Mouse (Mus musculus) liver, embryonic 14.5 days (tissue): ENCODE results near the gene Slc28a2. TPM values are rescaled to one million over a fixed set of nuclear protein-coding genes. Genes with fewer than 3 reads are reported as not detected.
"Not testable (repeated sequence)": the region's sequence is repeated elsewhere in the genome, so short reads cannot be mapped to it uniquely, and the experiment has no call there.

Experiments
- ATAC-seq: fragments of 200-750 bp; cut with Nextera tagmentation; 2 replicates; pipeline ENCODE4 v1.8.0; 2017; ENCODE audit warnings: moderate number of reproducible peaks, mild to moderate bottlenecking, moderate library complexity; ENCODE audit not compliant: insufficient read depth
- DNase-seq, 3 experiments: peaks; one replicate each; pipeline ENCODE4 v3.0.0-alpha.2; 2012 to 2013; ENCODE audit warnings: low read depth in 3 of 3, low spot score in 3 of 3
- H3K27ac ChIP-seq: fragments of 300-500 bp; sonication (generic); 2 replicates; pipeline ENCODE4 v1.5.1; 2014; ENCODE audit warnings: moderate library complexity, mild to moderate bottlenecking, control low read depth, inconsistent platforms
- H3K27me3 ChIP-seq: fragments of 300-500 bp; sonication (generic); 2 replicates; pipeline ENCODE4 v1.6.1; 2014; ENCODE audit warnings: mild to moderate bottlenecking, low read length, moderate library complexity; ENCODE audit not compliant: control insufficient read depth, insufficient read depth
- H3K36me3 ChIP-seq: fragments of 300-500 bp; sonication (generic); replicated peaks from 2 replicates; pipeline ENCODE4 v1.6.1; 2014; ENCODE audit warnings: low read depth; ENCODE audit not compliant: control insufficient read depth, insufficient read depth
- H3K4me1 ChIP-seq, 2 experiments: fragments of 200-500 bp in 1 of 2; fragments of 300-500 bp in 1 of 2; sonication (generic) in 1 of 2; replicated peaks; 2 replicates each; pipeline ENCODE4 v1.6.1; 2012 to 2014; ENCODE audit warnings: antibody characterized with exemption in 1 of 2, inconsistent platforms in 1 of 2, low read length in 1 of 2; ENCODE audit not compliant: control insufficient read depth in 2 of 2, insufficient read depth in 2 of 2
- H3K4me2 ChIP-seq: fragments of 300-500 bp; sonication (generic); 2 replicates; pipeline ENCODE4 v1.6.1; 2014; ENCODE audit warnings: low read depth, mild to moderate bottlenecking, control low read depth, moderate library complexity
- H3K4me3 ChIP-seq, 2 experiments: fragments of 200-500 bp in 1 of 2; fragments of 300-500 bp in 1 of 2; sonication (generic) in 1 of 2; 2 replicates each; pipeline ENCODE4 v1.5.1; 2012 to 2014; ENCODE audit warnings: low read depth in 2 of 2, low read length in 2 of 2, mild to moderate bottlenecking in 2 of 2, control low read depth in 1 of 2, inconsistent platforms in 1 of 2, moderate library complexity in 1 of 2; ENCODE audit not compliant: insufficient read depth in 1 of 2
- H3K9ac ChIP-seq: fragments of 300-500 bp; sonication (generic); replicated peaks from 2 replicates; pipeline ENCODE4 v1.6.1; 2014; ENCODE audit warnings: mild to moderate bottlenecking, control low read depth, moderate library complexity
- H3K9me3 ChIP-seq: fragments of 300-500 bp; sonication (generic); 2 replicates; pipeline ENCODE4 v1.6.1; 2016; ENCODE audit warnings: low read length, mixed read lengths; ENCODE audit not compliant: control insufficient read depth
- CTCF ChIP-seq: IDR thresholded peaks from 2 replicates; pipeline ENCODE4 v1.5.1; 2016; ENCODE audit warnings: antibody characterized with exemption, low read depth, control low read depth
- EP300 ChIP-seq: IDR thresholded peaks from 2 replicates; pipeline ENCODE4 v1.6.1; 2016; ENCODE audit warnings: antibody characterized with exemption, low read depth
- WGBS: fragments of 180-500 bp; shearing (Covaris S2); extraction: QIAGEN DNeasy Blood & Tissue Kit; methylation state at CpG from one replicate; pipeline ENCODE4 v1.1.7; 2014; ENCODE audit not compliant: insufficient replicate concordance; 5-methylcytosine and 5-hydroxymethylcytosine counted together
- polyA plus RNA-seq, 2 experiments: library from polyadenylated mRNA; depleted of rRNA in 1 of 2; stranded (reverse) in 1 of 2; unstranded in 1 of 2; fragments of >200 nt; fragmentation: Nextera tagmentation in 1 of 2; extraction: Ambion mirVana in 1 of 2; gene quantifications; 2 replicates each; pipeline versions ENCODE4 v1.2.1 to v1.2.3; 2012 to 2014

The Slc28a2 gene
- polyA plus RNA-seq (2012; rRNA removed) = 0.31 and 0.45 TPM in 2 replicates
- polyA plus RNA-seq (2014; fragmentation: Nextera tagmentation; extraction: Ambion mirVana) = 0.77 and 0.86 TPM in 2 replicates

DNA sequence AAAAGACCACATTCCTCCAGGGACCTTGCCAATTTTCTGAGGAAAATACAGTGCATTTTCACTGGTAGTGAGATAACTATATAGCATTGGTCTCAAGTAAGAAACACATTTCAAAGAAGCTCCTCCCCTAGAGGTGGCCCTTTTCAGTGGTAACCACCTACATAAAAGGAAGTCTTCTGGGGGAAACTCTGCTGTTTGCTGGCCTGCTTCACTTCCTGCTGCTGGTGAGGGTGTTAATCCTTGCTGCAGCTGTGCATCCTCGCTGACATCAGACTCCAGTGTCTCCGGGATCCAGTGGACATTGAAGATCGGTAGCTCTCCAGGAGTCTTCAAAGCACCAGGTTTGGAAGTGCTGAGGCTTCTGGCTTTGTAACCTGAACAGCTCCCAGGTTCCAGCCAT, at the start of gene Slc28a2:
TSS of gene Slc28a2 (plus strand) at position 278 of the 400 bp plus-strand sequence.
- not testable (repeated sequence) for H3K4me1 ChIP-seq, DNase-seq, H3K4me3 ChIP-seq, H3K9ac ChIP-seq, H3K27me3 ChIP-seq, H3K36me3 ChIP-seq, H3K27ac ChIP-seq, ATAC-seq, H3K4me2 ChIP-seq, H3K9me3 ChIP-seq
- 17% methylated on average over 3 of the region's 3 CpGs for WGBS

DNA sequence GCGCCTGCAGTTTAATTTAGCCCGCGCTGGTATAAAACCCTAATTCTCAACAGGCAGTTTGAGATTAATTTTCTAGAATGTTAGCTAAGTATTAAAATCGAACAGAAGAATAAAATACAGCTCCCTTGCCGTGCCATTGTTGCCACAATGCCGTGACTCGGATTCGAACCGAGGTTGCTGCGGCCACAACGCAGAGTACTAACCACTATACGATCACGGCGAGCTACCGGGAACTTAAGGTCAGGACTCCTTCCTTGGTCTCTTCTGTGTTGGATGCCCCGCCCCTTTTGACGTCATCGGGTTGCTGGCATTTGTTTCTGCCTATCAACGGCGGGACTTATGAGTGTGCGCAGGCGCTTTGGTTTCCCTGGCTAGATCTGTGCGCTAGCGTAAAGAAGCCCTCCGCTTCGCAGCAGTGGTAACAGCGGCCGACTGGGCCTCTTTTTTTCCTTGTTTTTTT, 49.0 kb upstream of the Slc28a2 start:
- no peaks in the 10 kb centered on the region for H3K9me3 ChIP-seq
- TF ChIP-seq EP300 (0 out of 2 replicates have a peak, but pooled peaks have one; percentile 7), CTCF (no peak)
- under 1% methylated on average over 28 of the region's 28 CpGs for WGBS
- H3K4me3 ChIP-seq = peak overlapping the region; percentile 79 to 100
- H3K36me3 ChIP-seq = no peaks in the 10 kb centered on the region
- peak overlapping the region; percentile 75 for H3K27ac ChIP-seq
- H3K4me1 ChIP-seq = peaks cover 2 to 12% of the 10 kb centered on the region in 2 experiments; a peak in 3 of 4 replicates
- DNase-seq = peak; percentile 93 to 94 (median 94)
- H3K9ac ChIP-seq = peak overlapping the region; percentile 88
- H3K27me3 ChIP-seq = no peaks in the 10 kb centered on the region
- H3K4me2 ChIP-seq = peak overlapping the region; percentile 87
- peak; percentile 85 for ATAC-seq

DNA sequence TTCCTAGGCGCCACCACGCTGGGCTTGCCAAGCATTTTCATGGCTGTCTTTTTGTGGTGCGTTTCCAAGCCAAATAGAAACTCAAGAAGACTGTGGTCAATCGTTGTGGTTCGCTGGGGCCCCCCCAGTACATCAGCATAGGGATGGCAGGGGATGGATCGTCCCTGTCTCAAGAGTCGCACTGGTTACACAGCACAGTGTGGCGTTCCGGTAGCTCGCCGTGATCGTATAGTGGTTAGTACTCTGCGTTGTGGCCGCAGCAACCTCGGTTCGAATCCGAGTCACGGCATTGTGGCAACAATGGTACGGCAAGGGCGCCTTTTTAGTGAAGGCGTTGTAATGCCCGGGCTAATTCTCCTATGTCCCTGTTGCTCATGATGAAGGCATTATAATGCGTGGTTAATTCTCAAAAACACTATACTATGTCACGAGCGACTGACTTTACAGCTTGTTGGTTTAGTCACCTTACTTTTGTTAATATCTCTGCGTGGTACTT, 48.5 kb upstream of the Slc28a2 start:
- no peak for TF ChIP-seq CTCF
- TF ChIP-seq EP300 = 0 out of 2 replicates have a peak, but pooled peaks have one; percentile 5
- H3K27me3 ChIP-seq = no peaks in the 10 kb centered on the region
- peak; percentile 80 for ATAC-seq
- H3K36me3 ChIP-seq = no peaks in the 10 kb centered on the region
- WGBS = under 1% methylated on average over 26 of the region's 26 CpGs
- H3K9ac ChIP-seq = peak overlapping the region; percentile 88
- peak; percentile 70 to 75 (median 73) for DNase-seq
- H3K4me3 ChIP-seq = peak overlapping the region; percentile 79 to 100
- peaks cover 2 to 12% of the 10 kb centered on the region in 2 experiments; a peak in 3 of 4 replicates for H3K4me1 ChIP-seq
- no peaks in the 10 kb centered on the region for H3K9me3 ChIP-seq
- peak overlapping the region; percentile 87 for H3K4me2 ChIP-seq
- H3K27ac ChIP-seq = peak overlapping the region; percentile 75

DNA sequence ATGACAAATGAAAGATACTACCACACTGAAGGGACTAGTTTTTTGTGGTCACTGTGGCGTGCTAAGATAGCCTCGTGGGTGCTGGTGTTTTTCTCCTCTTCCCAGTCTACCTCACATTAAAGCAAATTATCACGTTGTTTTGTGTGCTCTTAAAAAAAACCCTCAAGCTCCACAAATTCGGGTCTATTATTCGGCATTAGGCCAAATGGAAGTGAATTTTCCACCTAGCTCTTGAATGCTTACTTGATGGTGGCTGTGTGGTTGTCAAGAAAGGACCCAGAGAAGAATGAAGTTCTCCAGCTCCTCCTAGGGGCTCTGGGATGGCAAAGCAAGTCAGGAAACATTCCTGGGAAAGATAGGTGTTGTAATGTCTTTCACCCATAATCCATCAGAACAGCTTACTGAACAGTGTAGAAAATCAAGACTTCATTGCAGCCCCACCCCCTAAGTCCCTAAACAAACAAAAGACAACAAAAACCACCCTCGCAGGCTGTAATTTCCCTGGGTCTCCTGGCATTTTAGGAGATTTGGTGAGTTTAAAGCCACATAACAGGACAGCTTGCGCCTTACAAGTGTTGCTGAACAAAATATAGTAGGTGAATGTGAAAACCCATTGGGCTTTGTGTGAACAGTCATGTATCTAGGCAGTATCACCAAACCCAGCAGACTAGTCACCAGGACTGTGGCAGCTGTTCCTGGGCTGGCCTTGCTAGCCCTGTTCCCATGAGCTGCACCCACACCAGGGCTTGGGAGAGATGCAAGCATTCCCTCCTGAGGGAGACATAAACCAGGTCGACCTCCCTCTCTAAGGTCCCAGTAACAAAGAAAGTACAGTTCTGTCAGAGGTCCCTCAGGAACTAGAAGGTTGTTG, 47.6 kb upstream of the Slc28a2 start:
- no peaks in the 10 kb centered on the region for H3K9me3 ChIP-seq
- peak overlapping the region; percentile 79 to 100 for H3K4me3 ChIP-seq
- H3K4me2 ChIP-seq = peak overlapping the region; percentile 87
- ATAC-seq (no peak), DNase-seq (peak in 1 of 3 experiments; percentile 55)
- peak overlapping the region; percentile 12; the same call in 1 of the 2 replicates for H3K27ac ChIP-seq
- WGBS = 13% methylated on average over 8 of the region's 8 CpGs
- H3K27me3 ChIP-seq = no peaks in the 10 kb centered on the region
- H3K4me1 ChIP-seq = peaks cover 2 to 12% of the 10 kb centered on the region in 2 experiments; a peak in 3 of 4 replicates
- peak overlapping the region; percentile 37 for H3K9ac ChIP-seq
- TF ChIP-seq CTCF (peak; percentile 62), EP300 (no peak)
- no peaks in the 10 kb centered on the region for H3K36me3 ChIP-seq

DNA sequence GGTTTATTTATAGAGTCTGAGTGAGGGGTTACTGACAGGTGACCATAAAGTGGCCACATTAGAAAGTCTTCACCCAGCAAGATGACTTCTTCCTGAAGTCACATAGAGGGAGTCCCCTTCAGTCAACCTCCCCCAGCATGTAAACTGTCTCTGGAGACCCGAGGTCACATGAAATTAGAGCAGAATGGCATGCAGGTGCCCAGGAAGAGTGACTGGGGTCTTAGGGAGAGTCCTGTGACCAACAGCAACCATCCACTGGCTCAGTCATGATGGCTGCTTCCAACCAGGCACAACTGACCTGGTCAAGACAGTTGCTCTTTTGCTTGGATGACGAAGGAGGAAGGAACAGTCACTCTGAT, 47.0 kb upstream of the Slc28a2 start:
- no peak for ATAC-seq
- H3K4me1 ChIP-seq = peaks cover 2 to 12% of the 10 kb centered on the region in 2 experiments; a peak in 3 of 4 replicates
- 17% methylated on average over 2 of the region's 2 CpGs for WGBS

More for the DNA sequence above, 47.0 kb upstream of the Slc28a2 start:
- Histone ChIP-seq H3K9me3 (no peaks in the 10 kb centered on the region), H3K36me3 (no peaks in the 10 kb centered on the region), H3K9ac (no peak overlapping the region), H3K27ac (no peak overlapping the region), H3K27me3 (no peaks in the 10 kb centered on the region), H3K4me3 (no peak overlapping the region), H3K4me2 (no peak overlapping the region)
- TF ChIP-seq CTCF (no peak), EP300 (no peak)
- no peak for DNase-seq
